Mouse (Mus musculus) activated CD4-positive, CD25-positive, alpha-beta regulatory T cell, adult 4 months (primary cell): Measurements from ENCODE around the gene Clic1. TPM values are rescaled to one million over a fixed set of nuclear protein-coding genes. Genes with fewer than 3 reads are reported as not detected.
"Not testable (repeated sequence)": the region's sequence is repeated elsewhere in the genome, so short reads cannot be mapped to it uniquely, and the experiment has no call there.

ENCODE experiments used
- ATAC-seq: one replicate; pipeline ENCODE4 v1.8.0; 2017
- polyA plus RNA-seq, 2 experiments: library from polyadenylated mRNA; unstranded; fragments of 100-300 nt; shearing (Covaris generic); gene quantifications; one replicate each; pipeline ENCODE4 v1.2.1; 2017

Clic1 gene
- polyA plus RNA-seq, 2 experiments from 2014 or later = 464 to 670 TPM

DNA sequence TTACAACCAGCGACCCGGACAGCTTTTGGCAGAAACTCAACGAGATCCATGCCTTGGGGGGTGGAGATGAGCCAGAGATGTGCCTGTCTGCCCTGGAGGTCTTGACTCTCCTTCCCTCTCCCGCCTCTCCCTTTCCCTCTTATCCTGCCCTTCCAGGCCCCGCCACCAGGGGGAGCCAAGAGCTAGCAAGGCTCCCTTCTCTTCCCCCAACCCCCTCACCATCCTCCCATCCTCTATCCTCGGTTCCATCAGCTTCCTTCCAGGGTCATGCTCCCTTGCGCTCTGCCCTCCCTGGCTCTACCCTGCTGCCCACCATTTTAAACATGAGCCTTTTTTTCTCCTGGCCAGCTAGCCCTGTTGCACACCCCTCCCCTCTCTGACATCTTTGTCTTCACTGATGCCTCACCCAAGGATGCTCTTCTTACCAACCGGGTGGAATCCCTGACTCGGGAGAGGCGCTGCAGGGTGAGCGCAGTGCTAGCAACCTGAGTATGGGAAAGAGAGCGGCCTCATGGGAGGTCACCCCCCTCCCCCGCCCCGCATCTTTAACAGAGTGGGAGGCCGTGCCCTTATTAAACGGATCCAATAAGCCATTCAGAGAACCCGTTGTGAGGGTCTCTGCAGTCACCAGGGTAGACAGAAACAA lies 28.5 kb upstream of the Clic1 start:
- peak; percentile 68 for ATAC-seq

DNA sequence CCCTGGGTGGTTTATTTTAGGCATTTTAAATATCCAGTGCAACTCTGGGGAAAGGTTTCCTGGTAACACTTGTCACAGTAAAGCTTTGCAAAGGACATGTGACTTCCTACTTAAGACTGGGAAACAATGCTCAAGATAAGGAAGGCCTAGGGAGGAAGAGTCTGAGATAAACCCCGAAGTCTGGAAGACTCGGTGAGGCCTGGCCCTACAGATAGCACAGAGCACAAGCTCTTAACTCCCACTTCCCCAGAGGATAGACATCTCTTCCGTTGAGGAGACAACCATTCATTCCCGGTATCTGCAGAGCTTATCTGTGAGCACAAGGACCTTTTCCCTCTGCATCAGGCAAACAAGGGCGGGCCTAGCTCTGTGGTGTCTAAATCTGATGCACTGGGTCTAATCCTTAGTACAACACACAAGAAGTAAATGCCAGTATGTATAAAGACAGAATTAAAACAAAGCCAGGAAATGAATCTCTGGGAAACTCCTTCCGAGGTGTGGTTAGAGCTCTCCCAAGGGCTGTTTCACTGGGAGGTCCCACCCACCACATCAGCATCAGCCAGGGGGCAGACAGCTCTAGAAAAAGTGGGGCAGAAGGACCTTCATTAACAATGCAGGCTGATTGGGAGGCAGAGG lies 27.8 kb upstream of the Clic1 start:
- no peak for ATAC-seq

DNA sequence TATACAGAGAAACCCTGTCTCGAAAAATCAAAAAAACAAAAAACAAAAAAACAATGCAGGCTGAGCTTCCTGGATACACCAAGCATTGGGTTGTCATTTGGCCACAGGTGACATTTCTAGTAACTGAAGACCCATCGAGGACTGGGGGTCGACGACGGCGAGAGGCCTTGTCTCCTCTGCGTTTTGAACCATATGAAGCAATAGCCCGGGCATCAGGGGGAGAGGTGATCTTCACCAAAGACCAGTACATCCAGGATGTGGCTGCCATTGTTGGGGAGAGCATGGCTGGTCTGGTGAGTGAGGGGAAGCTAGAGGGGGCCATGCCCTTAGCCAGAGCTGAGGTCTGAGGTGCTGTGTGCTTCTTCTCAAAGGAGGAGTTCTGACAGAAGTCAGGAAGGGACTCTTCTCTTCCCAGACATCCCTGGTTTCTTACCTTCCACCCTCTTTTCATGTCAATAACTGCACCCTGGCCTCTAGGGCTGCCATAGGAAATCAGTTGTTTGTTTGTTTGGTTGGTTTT lies 27.2 kb upstream of the Clic1 start:
- no peak for ATAC-seq

DNA sequence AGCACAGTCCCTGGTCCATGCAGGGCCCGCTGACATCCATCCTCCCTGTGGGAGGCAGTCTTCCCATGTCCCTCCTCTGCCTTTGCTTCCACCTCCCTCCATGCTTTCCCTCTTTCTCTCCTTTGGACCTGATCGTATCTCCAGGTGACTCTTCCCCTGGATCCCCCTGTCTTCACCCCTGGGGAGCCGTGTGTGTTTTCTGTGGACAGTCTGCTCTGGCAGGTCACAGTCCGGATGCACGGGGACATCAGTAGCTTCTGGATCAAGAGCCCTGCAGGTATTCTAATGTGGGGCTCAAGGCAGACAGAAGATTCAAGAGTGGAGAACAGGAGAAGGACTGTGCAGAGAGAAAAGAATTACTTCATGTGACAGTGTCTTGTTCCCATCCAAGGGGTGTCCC lies 26.5 kb upstream of the Clic1 start:
- ATAC-seq = no peak

DNA sequence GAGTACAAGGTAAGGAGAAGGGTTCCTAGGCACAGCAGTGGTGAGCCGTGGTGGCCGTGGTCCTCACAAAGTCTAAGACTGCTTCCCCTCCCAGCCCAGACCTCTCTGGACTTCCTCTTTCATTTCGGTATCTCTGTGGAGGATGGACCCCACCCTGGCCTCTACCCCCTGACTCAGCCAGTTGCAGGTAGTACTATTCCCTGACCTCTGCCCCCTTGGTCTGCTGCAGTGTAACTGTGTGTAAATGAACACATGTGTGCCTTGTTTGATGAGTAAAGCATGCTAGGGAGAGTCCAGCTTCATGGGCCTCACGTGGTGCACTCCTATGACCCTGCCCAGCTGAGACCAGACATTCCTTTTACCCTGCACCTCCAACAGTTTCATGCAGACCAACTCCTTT lies 26.0 kb upstream of the Clic1 start:
- no peak for ATAC-seq

DNA sequence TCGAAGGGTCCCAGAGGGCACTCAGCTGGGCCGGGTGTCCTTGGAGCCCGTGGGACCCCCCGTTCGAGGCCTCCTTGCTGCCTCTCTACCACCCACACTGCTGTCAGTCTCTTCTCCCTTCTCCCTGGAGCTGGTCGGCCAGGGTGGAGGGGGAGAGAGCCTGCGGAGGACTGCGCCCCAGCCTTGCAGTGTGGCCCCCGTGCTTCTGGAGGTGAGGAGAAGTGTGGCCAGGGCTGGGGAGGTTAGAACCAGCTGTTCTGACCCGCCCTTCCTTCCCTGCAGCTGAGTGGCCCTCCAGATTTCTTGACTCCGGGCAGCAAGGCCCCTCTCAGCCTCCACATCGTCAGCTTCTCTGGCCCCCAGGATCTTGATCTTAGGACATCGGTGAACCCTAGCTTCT lies 25.5 kb upstream of the Clic1 start:
- ATAC-seq = no peak

DNA sequence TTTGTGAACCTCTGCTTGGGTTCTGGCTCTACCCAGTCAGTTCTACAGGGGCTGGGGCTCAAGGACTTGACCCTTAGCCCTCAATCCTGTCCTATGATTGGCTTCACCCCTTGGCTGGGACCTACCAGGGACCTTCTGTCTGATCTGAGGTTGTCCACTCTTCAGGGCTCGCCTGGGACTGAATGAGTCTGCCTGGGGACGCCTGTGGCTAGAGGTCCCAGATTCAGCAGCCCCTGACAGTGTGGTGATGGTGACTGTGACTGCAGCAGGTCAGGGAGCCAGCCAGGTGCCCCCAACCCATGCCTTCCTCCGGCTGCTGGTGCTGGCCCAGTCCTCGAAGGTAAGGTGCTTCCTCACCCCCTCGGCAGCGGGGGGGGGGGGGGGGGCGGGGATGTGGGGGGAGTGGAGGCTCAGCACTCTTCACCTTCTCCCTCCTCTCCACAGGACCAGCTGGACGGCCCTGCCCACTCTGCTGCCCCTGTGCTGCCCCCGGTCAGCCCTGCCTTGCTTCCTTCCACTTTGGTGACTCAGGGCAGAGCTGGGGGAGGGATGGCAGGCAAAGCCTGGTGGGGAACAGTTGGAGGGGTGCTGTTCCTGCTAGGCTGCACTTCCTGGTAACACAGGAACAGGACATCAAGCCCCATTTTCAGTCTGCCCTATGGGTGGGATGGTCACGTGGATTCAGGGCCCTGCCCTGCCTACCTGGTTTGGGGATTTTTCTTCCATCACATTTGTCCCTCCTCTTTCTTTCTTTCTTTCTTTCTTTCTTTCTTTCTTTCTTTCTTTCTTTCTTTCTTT lies 24.9 kb upstream of the Clic1 start:
- ATAC-seq = no peak

DNA sequence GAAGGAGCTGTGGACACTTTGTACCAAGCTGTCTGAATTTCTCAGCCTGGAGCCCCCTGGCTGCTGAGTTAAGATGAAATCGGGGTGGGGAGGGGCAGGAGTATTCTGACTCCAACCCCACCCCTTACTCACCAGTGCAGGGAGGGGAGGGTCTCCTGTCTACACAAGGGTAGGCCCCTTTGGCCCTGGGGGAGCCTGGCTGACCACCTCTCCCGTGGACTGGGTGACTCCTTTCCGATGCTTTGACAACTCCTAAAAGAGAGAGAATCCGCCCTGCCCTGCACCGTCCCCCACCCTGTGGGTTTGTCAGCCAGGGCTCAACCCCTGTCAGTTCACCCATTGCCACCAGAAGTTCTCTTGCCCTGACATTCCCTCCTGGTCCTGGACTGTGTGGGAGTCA lies 23.6 kb upstream of the Clic1 start:
- no peak for ATAC-seq

DNA sequence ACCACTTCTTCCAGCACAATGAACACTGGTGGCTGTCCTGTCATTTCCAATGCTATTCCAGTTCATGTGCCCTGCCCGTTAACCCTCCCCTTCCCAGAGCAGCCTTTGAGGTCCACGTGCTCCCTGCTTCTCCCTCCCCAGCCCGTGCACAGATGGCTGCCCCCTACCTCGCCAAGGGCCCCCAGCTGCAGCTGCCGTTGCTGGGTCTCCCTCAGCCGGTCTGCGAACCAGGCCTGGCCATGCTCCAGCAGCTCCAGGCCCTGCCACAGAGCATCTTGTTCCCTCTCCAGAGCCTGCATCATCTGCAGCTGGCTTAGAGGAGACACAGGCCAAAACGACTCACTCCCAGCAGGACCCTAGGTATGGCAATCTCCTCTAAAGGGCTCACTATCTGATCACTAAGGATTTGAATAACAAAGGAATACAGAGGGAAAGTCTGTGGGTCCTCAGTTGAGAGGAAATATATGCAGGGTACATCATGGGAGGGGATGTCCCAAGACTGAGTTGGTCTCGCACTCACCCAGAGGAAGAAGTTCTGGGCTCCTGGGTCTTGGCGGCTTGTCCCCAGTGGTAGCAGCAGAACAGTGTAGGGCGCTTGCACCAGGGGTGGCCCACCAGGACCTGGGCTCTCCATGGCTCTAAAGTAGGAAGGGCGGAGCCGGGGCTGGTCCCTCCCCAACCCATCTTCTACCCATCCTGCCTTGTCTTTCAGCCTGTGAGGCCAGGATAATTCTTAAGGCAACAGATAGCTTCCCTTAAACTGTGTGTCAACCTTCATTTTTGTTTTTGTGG lies 22.3 kb upstream of the Clic1 start, which contains the start of gene Sapcd1:
Sapcd1 (minus strand) TSS at position 740 of the 792 bp plus-strand sequence.
- ATAC-seq = no peak

DNA sequence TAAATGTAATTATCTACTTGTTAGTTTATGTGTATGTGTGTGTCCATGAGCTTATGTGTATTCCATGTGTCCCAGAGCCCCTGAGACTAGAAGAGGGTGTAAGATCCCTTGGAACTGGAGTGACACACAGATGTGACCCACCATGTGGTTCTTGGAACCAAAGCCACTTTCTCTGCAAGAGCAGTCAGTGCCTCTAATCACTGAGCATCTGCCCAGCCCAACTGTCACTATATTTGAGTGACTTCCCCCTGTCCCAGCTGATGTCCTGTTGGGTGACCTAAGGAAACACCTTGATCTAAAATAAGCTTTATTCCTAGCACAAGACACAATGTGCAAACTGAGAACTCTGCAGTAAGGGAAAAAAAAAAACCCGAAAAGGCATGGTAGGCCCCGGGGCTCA lies 21.5 kb upstream of the Clic1 start:
- ATAC-seq = no peak

DNA sequence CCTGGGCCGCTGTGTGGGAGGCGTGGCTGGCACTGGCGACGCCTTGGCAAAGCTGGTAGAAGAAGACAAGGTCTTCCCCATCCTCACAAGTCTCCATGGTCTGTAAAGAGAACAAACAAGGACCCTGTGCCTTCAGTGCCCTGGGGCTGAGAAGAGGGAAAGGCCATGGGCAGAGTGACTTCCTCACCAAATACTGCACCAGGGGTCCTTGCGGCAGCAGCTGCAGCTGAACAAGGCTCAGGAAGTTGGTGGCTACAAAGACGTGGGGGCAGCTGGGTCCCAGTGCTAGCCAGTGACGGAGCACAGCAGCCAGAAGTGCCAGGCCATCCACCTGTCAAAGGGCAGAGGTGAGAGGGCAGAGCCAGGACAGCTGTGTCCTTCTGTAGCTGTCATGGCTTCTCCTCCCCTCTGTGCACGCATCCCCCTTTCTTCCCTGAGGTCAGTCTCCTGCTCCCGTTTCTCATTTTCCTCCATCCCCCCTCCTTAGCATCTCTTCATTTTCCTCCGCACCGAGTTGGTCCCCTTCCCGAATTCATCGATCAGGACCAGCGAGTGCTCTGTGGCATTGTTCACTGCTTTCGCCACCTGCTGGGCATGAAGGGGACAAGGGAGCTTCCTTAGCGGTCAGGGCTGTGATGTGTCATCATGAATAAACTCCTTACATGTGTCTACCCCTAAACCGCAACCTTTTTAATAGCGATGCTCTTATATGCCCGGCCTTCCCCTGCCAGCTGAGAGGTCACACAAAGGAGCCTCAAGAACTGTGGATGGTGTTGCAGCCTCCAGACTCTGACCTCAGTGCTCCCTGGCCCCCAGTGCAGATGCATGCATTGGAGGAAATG lies 19.9 kb upstream of the Clic1 start:
- no peak for ATAC-seq

DNA sequence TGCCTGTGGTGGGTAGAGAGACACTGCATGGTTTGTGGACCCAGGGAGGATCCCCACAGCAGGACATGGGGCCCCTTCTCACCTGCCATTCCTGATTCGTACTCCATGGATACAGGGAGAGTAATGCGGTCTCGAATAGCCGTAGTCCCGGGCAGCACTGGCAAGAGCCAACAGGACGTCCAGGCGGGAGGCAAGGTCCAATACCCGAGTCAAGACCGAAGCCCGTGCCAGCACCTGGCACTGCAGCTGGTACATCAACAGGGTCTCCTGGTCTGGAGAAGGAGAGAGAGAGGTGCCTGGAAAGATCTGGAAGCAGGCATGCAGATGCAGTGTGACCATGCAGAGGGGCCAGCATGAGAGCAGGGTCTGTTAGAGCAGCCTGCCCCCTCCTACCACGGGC lies 18.5 kb upstream of the Clic1 start:
- no peak for ATAC-seq

DNA sequence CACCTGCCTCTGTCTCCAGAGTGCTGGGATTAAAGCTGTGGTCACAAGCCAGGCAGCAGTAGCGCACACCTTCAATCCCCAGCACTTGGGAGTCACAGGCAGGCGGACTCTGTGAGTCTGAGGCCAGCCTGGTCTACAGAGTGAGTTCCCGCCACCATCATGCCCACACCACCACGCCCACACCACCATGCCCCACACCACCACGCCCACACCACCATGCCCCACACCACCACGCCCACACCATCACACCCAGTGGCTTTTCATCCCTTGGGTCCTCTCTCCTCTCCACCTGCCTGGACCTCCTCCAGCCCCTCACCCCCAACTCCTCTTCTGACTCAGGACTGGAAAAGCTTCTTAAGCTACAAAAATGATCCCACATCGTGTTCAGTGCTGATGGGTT lies 17.9 kb upstream of the Clic1 start:
- ATAC-seq = no peak

DNA sequence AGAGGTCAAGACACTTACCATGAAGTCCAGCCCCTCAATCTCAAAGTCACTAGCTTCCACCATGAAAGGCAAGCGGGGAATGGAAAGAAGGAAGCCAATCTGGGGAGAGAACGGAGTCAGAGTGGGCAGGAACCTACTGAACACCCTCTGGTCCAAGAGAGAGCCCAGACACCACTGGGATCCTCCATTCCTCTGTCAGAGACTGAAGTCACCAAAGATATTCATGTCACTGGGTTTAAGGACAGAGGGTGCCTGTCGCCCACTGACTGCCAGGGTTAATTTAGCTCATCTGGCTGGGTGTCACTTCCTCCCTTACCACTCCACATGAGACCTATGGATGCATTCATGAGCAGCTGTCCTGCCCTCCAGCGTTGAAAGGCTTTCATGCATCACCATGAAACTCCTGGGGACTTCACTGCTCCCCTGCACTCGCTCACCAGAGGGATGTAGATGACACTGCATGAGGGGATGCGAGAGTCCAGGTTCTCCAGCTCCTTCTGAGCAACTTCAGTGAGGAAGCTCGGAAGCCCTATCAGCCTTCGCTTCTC lies 17.4 kb upstream of the Clic1 start:
- no peak for ATAC-seq

DNA sequence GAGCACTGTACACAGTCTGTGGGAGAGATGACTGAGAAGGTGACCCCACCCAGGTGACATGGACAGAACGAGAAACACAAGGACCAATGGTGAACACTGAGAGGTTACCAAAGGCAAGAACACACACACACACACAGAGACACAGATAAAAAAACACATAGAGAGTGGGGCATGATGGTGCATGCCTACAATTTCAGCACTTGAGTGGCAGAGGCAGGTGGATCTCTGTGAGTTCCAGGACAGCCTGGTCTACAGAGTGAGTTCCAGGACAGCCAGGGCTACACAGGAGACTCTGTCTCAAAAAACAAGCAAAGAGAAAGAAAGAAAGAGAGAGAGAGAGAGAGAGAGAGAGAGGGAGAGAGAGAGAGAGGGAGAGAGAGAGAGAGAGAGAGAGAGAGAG lies 16.1 kb upstream of the Clic1 start:
- not testable (repeated sequence) for ATAC-seq

DNA sequence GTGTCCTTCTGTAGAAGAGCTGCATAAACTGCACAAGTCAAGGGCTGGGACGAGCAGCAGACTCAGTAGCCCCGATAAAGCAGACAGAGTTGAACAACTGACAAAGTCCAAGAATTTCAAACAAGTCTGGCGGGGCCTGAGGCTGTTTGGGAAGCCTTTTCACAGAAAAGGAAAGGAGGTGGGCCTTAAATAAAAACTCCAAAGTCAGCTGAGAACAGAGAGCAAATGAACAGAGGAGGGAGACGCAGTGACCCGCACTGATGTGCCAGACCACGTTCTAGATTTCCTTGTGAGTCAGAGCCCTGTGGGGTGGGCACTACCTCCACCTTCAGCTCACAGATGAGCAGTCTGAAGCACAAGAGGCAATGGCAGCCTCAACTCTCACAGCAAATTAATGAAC lies 14.9 kb upstream of the Clic1 start:
- ATAC-seq = no peak

DNA sequence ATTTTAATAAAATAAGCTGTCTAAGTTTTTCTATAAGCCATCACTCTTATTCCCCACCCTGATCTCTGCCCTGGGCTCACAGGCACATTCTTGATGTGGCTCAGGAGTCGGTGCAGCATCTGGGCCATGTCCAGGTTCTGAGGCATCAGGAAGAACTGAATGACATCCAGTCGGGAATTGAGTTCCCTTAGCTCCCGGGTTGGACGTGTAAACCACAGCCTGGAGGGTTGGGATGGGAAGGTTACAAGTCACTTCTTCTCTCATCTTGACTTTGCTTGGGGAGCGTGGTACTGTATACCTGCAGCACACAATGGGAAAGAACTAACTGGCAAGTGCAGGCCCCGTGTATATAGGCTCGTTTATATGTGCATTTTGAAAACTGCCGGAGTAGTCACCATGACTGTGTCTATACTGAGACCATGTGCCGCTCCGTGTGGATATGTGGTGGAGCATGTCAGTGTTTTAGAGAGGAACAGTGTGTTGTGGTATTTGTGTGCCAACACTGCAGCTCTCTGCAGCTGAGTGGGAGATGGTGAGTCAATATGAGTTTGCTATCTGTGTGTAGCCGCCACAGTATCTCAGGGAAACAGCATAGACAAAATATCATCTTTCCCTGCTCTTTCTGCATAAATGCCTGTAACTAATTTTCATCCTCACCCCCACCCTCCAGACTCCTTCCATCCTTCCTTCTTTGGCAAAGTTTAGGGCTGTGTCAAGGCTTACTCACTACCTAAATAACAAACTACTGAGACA lies 10.5 kb upstream of the Clic1 start:
- no peak for ATAC-seq

DNA sequence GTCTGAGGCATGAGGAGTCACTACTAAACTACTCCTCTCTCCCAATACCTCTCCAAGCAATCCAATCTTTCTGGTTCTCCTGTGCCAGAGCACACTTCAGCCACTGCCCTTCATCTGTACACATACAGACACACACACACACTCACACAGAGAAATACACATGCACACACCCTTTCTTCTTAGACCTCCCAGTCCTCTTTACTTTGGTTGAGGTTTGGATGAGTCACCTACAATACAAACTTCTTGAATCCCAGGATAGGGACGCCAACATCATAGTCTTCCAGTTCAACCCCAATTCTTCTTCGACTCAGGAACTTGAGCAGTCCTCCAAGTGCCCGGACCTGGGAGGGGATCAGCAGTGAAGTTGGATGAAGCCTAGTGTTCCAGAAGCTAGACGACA lies 6.0 kb upstream of the Clic1 start:
- ATAC-seq = no peak

DNA sequence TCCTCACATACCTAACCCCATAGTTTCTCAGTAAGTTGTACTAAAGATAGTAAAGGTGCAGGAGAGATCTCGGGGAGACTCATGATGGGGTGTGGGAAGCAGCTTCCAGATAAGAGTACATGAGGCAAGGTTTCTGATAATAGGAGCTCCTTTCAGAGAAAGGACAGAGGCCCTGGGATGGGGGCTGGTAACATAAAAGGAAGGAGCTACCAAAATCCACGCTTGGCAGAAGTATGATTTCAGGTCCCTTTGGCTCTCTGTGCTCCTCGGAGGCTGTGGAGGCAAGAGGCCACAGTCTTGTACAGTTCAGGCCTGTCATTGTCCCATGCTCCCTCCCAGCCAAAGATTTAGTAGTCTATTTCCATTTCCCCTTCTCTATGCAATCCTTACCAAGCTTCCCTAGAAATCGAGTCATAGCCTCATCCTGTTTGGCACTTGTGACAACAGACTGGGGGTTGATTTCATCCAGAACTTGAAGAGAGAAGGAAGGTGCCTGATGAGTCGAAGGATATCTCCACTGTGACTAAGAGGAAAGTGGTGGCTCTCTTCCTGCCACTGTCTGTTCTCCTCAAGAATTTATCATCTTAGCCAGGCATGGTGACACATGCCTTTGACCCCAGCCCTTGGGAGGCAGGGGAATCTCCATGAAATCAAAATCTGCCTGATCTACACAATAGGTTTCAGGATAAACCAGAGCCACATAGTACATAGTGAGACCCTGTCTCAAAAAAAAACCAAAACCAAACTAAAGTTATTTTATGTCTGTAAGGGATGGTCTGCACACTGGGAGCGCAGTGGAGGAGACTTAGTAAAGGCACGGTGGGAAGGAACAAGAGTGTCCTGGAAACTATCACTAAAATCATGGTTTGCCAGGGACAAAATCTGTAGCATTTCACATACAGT lies 4.6 kb upstream of the Clic1 start:
- no peak for ATAC-seq
